ENCODE assay signal across 18 mouse cellular contexts in the genomic region with DNA sequence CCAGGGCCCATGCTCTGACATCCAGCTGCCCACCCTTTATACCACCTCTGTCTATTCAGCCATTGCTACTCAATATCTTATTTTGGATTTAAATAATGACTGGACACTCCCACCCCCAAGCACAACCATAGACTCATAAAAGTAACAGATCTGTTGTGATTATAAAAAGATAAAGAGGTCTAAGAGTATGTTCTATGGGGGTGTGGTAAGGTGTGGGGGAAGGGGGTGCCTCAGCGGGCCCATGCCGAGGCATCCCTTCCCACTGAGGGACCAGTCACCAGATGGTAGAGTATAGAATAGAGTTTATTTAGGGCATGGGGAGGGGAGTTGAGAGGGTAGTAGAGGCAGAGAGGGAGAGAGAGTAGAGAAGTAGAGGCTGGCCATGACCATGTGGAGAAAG. TPM values are rescaled to one million over a fixed set of nuclear protein-coding genes. Genes with fewer than 3 reads are reported as not detected.
DNase-seq lines count a peak whose midpoint lies in the region; ATAC-seq and TF ChIP-seq lines count a peak whose summit lies in the region.
"Had no signal": no experiment of that assay in that cellular context is flagged by ENCODE, and none has a peak within 500 bp of the region (broad histone marks: within the 10 kb centered on the region; RNA-seq: fewer than 3 reads in every experiment).

No protein-coding gene starts in this region.

- H3K4me2 ChIP-seq in forebrain, embryonic 16.5 days (ENCODE audit: low read length): no peak overlapping the region
- peak overlapping the region; percentile 25; the same call in 1 of the 2 replicates for H3K4me2 ChIP-seq in heart, embryonic 15.5 days
- no peak overlapping the region for H3K4me2 ChIP-seq in stomach, embryonic 15.5 days
- no peak overlapping the region for H3K4me2 ChIP-seq in stomach, postnatal 0 days (replicated peaks; ENCODE audit: low read depth)
- H3K4me2 ChIP-seq: embryonic facial prominence, embryonic 13.5 days; limb, embryonic 15.5 days had no signal

- 0 out of 2 replicates have a peak overlapping the region, but pooled peaks have one; percentile 36 for H3K27ac ChIP-seq in forebrain, embryonic 10.5 days
- H3K27ac ChIP-seq in forebrain, embryonic 16.5 days (ENCODE audit: low read length): no peak overlapping the region; the same call in 1 of the 2 replicates
- peak overlapping the region; percentile 79 for H3K27ac ChIP-seq in heart, embryonic 15.5 days
- peak overlapping the region; percentile 44; the same call in 1 of the 2 replicates for H3K27ac ChIP-seq in stomach, embryonic 15.5 days
- no peak overlapping the region for H3K27ac ChIP-seq in stomach, postnatal 0 days (replicated peaks)
- H3K27ac ChIP-seq: embryonic facial prominence, embryonic 13.5 days; gastrocnemius, adult 2 months; limb, embryonic 15.5 days had no signal

- ATAC-seq in forebrain, embryonic 16.5 days: no peak
- ATAC-seq in heart, embryonic 15.5 days (replicated peaks; ENCODE audit: insufficient number of reproducible peaks, insufficient read depth, low FRiP score, low read depth): no peak
- no peak for ATAC-seq in stomach, embryonic 15.5 days (ENCODE audit: insufficient read depth, low FRiP score, low read depth)
- no peak for ATAC-seq in stomach, postnatal 0 days (ENCODE audit: low FRiP score, low TSS enrichment)
- ATAC-seq: CD4-positive, CD25-positive, alpha-beta regulatory T cell, adult 4 months had no signal

- H3K4me3 ChIP-seq in forebrain, embryonic 10.5 days: no peak overlapping the region
- H3K4me3 ChIP-seq in forebrain, embryonic 16.5 days (replicated peaks; ENCODE audit: low read length): no peak overlapping the region
- no peak overlapping the region for H3K4me3 ChIP-seq in heart, embryonic 15.5 days
- H3K4me3 ChIP-seq in stomach, embryonic 15.5 days (replicated peaks): no peak overlapping the region
- H3K4me3 ChIP-seq in stomach, postnatal 0 days (ENCODE audit: low read depth, low read length): no peak overlapping the region
- H3K4me3 ChIP-seq: embryonic facial prominence, embryonic 13.5 days; gastrocnemius, adult 2 months; limb, embryonic 15.5 days had no signal

- no peak for TF ChIP-seq EP300 in stomach, postnatal 0 days (optimal IDR thresholded peaks at IDR 0.05)

- TF ChIP-seq CTCF in stomach, postnatal 0 days (IDR thresholded peaks at IDR 0.05; ENCODE audit: low read depth): no peak

- no peak for DNase-seq in forebrain, embryonic 10.5 days (ENCODE audit: extremely low spot score, low spot score)
- no peak for DNase-seq in heart, postnatal 14 days
- no peak for DNase-seq in stomach, postnatal 0 days (ENCODE audit: low spot score)
- DNase-seq in thymus, postnatal 25 days: no peak
- DNase-seq in layer of hippocampus, adult 8-10 months (ENCODE audit: low spot score in 2 of 2): no peak
- DNase-seq: gastrocnemius, adult 2 months; thymus, postnatal 36 days had no signal

- 86% methylated on average over 2 of the region's 2 CpGs for WGBS in forebrain, embryonic 10.5 days
- 87% methylated on average over 2 of the region's 2 CpGs for WGBS in forebrain, embryonic 16.5 days
- WGBS in heart, embryonic 15.5 days: 51% methylated on average over 2 of the region's 2 CpGs
- WGBS in stomach, embryonic 15.5 days: 65% methylated on average over 2 of the region's 2 CpGs
- 74% methylated on average over 2 of the region's 2 CpGs for WGBS in stomach, postnatal 0 days

- H3K9ac ChIP-seq in forebrain, embryonic 16.5 days (replicated peaks; ENCODE audit: low read depth, low read length): no peak overlapping the region
- H3K9ac ChIP-seq in heart, embryonic 15.5 days: no peak overlapping the region
- H3K9ac ChIP-seq in stomach, embryonic 15.5 days: no peak overlapping the region
- no peak overlapping the region for H3K9ac ChIP-seq in stomach, postnatal 0 days (ENCODE audit: low read length)
- H3K9ac ChIP-seq: embryonic facial prominence, embryonic 13.5 days; limb, embryonic 15.5 days had no signal

- intact Hi-C loops in heart, postnatal 14 days (cut with DNase I): no loop called here

- H3K36me3 ChIP-seq in forebrain, embryonic 10.5 days (replicated peaks): no peaks in the 10 kb centered on the region
- H3K36me3 ChIP-seq in forebrain, embryonic 16.5 days (ENCODE audit: control insufficient read depth, insufficient read depth): no peaks in the 10 kb centered on the region
- no peaks in the 10 kb centered on the region for H3K36me3 ChIP-seq in heart, embryonic 15.5 days
- no peaks in the 10 kb centered on the region for H3K36me3 ChIP-seq in stomach, embryonic 15.5 days
- no peaks in the 10 kb centered on the region for H3K36me3 ChIP-seq in stomach, postnatal 0 days (ENCODE audit: control insufficient read depth, insufficient read depth, low read length)
- H3K36me3 ChIP-seq: embryonic facial prominence, embryonic 13.5 days; G1E; limb, embryonic 15.5 days had no signal

- H3K4me1 ChIP-seq in forebrain, embryonic 10.5 days: peaks cover 32% of the 10 kb centered on the region
- H3K4me1 ChIP-seq in forebrain, embryonic 16.5 days (replicated peaks; ENCODE audit: control insufficient read depth, insufficient read depth, low read length): peaks cover 17% of the 10 kb centered on the region
- H3K4me1 ChIP-seq in heart, embryonic 15.5 days (replicated peaks): peaks cover 21% of the 10 kb centered on the region
- 0 out of 2 replicates have a peak, but pooled peaks cover 9% of the 10 kb centered on the region for H3K4me1 ChIP-seq in stomach, embryonic 15.5 days
- H3K4me1 ChIP-seq in stomach, postnatal 0 days (replicated peaks; ENCODE audit: control insufficient read depth, insufficient read depth): no peaks in the 10 kb centered on the region
- H3K4me1 ChIP-seq: embryonic facial prominence, embryonic 13.5 days; limb, embryonic 15.5 days had no signal

- peaks cover 16% of the 10 kb centered on the region; the same call in 1 of the 2 replicates for H3K27me3 ChIP-seq in forebrain, embryonic 10.5 days (ENCODE audit: poor library complexity, severe bottlenecking)
- no peaks in the 10 kb centered on the region for H3K27me3 ChIP-seq in forebrain, embryonic 16.5 days (replicated peaks; ENCODE audit: control insufficient read depth, insufficient read depth, low read length)
- H3K27me3 ChIP-seq in heart, embryonic 15.5 days: peaks cover 3% of the 10 kb centered on the region; the same call in 1 of the 2 replicates
- no peaks in the 10 kb centered on the region for H3K27me3 ChIP-seq in stomach, embryonic 15.5 days (replicated peaks)
- no peaks in the 10 kb centered on the region for H3K27me3 ChIP-seq in stomach, postnatal 0 days (ENCODE audit: control insufficient read depth, insufficient read depth, low read length)
- H3K27me3 ChIP-seq: embryonic facial prominence, embryonic 13.5 days had no signal

- no peaks in the 10 kb centered on the region for H3K9me3 ChIP-seq in forebrain, embryonic 10.5 days
- no peaks in the 10 kb centered on the region for H3K9me3 ChIP-seq in forebrain, embryonic 16.5 days (ENCODE audit: control insufficient read depth, low read length)
- H3K9me3 ChIP-seq in heart, embryonic 15.5 days (replicated peaks): no peaks in the 10 kb centered on the region
- no peaks in the 10 kb centered on the region for H3K9me3 ChIP-seq in stomach, embryonic 15.5 days
- H3K9me3 ChIP-seq in stomach, postnatal 0 days (ENCODE audit: control insufficient read depth, low read length): no peaks in the 10 kb centered on the region
- H3K9me3 ChIP-seq: embryonic facial prominence, embryonic 13.5 days; G1E; limb, embryonic 15.5 days had no signal

RNA-seq across cellular contexts. Expression of a gene that starts 8.8 kb away (rescaled TPM):
- 3.6 and 4.3 TPM in 2 replicates for polyA plus RNA-seq in forebrain, embryonic 10.5 days (2016; fragmentation: Nextera tagmentation; extraction: Ambion mirVana)
- polyA plus RNA-seq in forebrain, embryonic 16.5 days (2015; fragmentation: Nextera tagmentation; extraction: Ambion mirVana): 30.9 and 31.8 TPM in 2 replicates
- 149 and 153 TPM in 2 replicates for polyA plus RNA-seq in heart, embryonic 15.5 days (2015; fragmentation: Nextera tagmentation; extraction: Ambion mirVana)
- 10 to 100 TPM; 30.2 to 31.6 TPM for total RNA-seq in heart, postnatal 14 days (2021)
- 127 and 187 TPM in 2 replicates for polyA plus RNA-seq in stomach, embryonic 15.5 days (2015; fragmentation: Nextera tagmentation; extraction: Ambion mirVana)
- 6.8 and 7.5 TPM in 2 replicates for polyA plus RNA-seq in stomach, postnatal 0 days (2015; fragmentation: Nextera tagmentation; extraction: Ambion mirVana)
- total RNA-seq in layer of hippocampus, adult 8-10 months (2022): 10 to 100 TPM in 1 of 4 experiments, 1 to 10 TPM in 3; 7.3 to 11.5 (median 8.8) TPM
- polyA plus RNA-seq: G1E had no signal

RNA-seq across cellular contexts. Expression of a gene that starts 36.7 kb away (rescaled TPM):
- 16.7 and 18.7 TPM in 2 replicates for polyA plus RNA-seq in forebrain, embryonic 10.5 days (2016; fragmentation: Nextera tagmentation; extraction: Ambion mirVana)
- polyA plus RNA-seq in forebrain, embryonic 16.5 days (2015; fragmentation: Nextera tagmentation; extraction: Ambion mirVana): 94.2 and 109 TPM in 2 replicates
- 2.0 and 2.6 TPM in 2 replicates for polyA plus RNA-seq in heart, embryonic 15.5 days (2015; fragmentation: Nextera tagmentation; extraction: Ambion mirVana)
- total RNA-seq in heart, postnatal 14 days (2021): 1 to 10 TPM; 2.2 to 2.4 TPM
- polyA plus RNA-seq in stomach, embryonic 15.5 days (2015; fragmentation: Nextera tagmentation; extraction: Ambion mirVana): 0.48 and 0.87 TPM in 2 replicates
- polyA plus RNA-seq in stomach, postnatal 0 days (2015; fragmentation: Nextera tagmentation; extraction: Ambion mirVana): 0.08 and 0.17 TPM in 2 replicates
- 1 to 10 TPM in 1 of 4 experiments, under 1 TPM in 3; 0.43 to 1.3 (median 0.66) TPM for total RNA-seq in layer of hippocampus, adult 8-10 months (2022)
- total RNA-seq: gastrocnemius, adult 2 months; granulocyte monocyte progenitor cell, adult 5-6 weeks; megakaryocyte-erythroid progenitor cell, adult 5-6 weeks had no signal
- polyA plus RNA-seq: CD4-positive, CD25-positive, alpha-beta regulatory T cell, adult 4 months; G1E had no signal

RNA-seq across cellular contexts. Expression of a gene that starts 58.4 kb away (rescaled TPM):
- 0.07 and 0.16 TPM in 2 replicates for polyA plus RNA-seq in forebrain, embryonic 10.5 days (2016; fragmentation: Nextera tagmentation; extraction: Ambion mirVana)
- polyA plus RNA-seq in forebrain, embryonic 16.5 days (2015; fragmentation: Nextera tagmentation; extraction: Ambion mirVana): 1.6 TPM in 2 replicates
- 0.09 and 0.34 TPM in 2 replicates for polyA plus RNA-seq in heart, embryonic 15.5 days (2015; fragmentation: Nextera tagmentation; extraction: Ambion mirVana)
- total RNA-seq in heart, postnatal 14 days (2021): not detected
- polyA plus RNA-seq in stomach, embryonic 15.5 days (2015; fragmentation: Nextera tagmentation; extraction: Ambion mirVana): 1.5 and 1.7 TPM in 2 replicates
- 0.05 and 0.16 TPM in 2 replicates for polyA plus RNA-seq in stomach, postnatal 0 days (2015; fragmentation: Nextera tagmentation; extraction: Ambion mirVana)
- total RNA-seq in layer of hippocampus, adult 8-10 months (2022): under 1 TPM in 2 of 4 experiments, not detected in 2; 0.13 to 0.14 TPM
- total RNA-seq: gastrocnemius, adult 2 months; layer of hippocampus, postnatal 25 days; left cerebral cortex, postnatal 14 days; megakaryocyte-erythroid progenitor cell, adult 5-6 weeks had no signal
- polyA plus RNA-seq: embryonic facial prominence, embryonic 13.5 days; G1E had no signal

Comparison
In these comparisons a context has a peak if more than half of its experiments do, and no peak if none do; other contexts are left out.
1. H3K27ac ChIP-seq: peak in forebrain, embryonic 10.5 days (single experiment), heart, embryonic 15.5 days (single experiment) and stomach, embryonic 15.5 days (single experiment); none in forebrain, embryonic 16.5 days (single experiment) and stomach, postnatal 0 days (single experiment).